Mouse (Mus musculus) cerebellum, adult 9-10 months (tissue): ENCODE measurements at regions not wholly inside any gene's neighbourhood (a gene's known extent, or its start where the extent isn't known, plus 50 kb on each side); places are given as distances from the start of the nearest gene placed in this dataset.
A peak's percentile ranks its signal among the peaks of the same experiment; 100 is the strongest.
"Not testable (repeated sequence)": the region's sequence is repeated elsewhere in the genome, so short reads cannot be mapped to it uniquely, and the experiment has no call there.

Source experiments
- DNase-seq: peaks from one replicate; pipeline ENCODE4 v3.0.0; 2022

DNA sequence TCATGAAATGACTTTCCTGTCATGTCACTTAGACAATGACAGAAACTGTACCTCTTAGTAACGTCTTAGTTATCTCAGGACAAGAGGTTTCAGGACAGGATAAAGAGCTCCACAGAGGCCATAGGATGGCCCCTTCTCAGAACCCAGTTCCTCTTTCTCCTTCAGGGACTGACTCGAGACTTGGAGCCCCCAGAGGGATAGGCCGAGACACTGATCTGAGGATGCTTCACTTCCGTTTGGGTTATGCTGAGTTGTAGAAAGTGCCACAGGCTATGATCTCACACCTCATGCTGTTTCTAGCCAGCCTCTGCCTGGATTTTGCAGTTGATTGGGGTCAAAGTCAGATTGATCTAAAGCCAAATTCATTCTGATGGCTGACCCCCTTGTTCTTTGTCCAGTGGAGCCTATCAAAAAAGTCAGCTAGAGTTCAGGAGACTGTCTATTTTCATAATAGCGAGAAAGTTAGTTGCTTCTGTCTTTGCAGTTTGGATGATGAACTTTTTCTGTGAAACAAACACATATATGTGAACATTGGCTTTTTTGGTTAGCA is 70.7 kb downstream of the Sult3a2 start:
- no peak for DNase-seq

DNA sequence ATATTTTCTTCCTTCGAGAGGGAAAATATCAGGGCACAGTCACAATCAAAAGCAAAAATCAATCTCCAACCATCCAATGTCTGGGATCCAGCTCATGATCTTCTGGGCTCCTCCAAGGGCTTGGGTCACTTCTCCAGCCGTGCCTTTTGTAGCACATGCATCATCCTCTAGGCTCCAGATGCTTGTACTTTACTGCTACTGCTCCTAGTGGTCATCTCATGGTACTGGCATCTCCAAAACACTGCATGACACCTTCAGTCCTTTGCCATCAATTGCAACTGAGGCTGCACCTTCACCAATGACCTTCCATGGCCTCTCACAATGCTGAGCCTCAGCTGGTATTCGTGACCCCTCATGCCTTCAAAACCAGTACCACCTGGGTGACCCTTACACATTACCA is 77.8 kb downstream of the Sult3a2 start:
- not testable (repeated sequence) for DNase-seq

DNA sequence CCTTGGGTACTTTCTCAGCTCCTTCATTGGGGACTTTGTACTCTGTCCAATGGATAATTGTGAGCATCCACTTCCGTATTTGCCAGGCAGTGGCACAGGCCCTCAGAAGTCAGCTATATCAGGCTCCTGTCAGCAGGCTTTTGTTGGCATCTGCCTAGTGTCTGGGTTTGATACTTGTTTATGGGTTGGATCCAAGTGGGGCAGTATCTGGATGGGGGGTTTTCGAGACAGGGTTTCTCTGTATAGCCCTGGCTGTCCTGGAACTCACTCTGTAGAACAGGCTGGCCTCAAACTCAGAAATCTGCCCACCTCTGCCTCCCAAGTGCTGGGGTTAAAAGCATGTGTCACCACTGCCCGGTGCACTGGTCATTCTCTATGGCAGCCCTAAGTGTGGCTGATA is 79.7 kb upstream of the Clvs2 start:
- not testable (repeated sequence) for DNase-seq

DNA sequence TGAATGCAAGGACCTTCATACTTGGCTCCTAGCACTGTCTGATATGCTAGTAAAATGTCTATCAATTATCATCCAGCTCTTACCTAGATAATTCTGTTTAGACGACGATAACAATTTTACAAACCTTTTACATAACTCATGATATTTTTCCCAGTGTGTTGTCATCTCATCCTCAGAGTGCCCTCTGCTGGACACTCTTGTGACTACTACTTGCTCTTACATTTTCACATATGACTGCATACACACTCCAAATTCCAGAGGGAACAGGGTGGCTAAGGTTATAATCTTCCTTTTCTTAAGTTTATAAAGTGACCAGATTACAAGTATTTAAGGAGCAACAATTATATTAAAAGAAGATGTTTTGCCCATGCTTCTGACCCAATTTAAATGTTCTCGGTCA is 78.9 kb upstream of the Clvs2 start:
- peak; percentile 10 for DNase-seq
